Mouse (Mus musculus) hindbrain, postnatal 0 days (tissue): ENCODE results near the gene Htra3. TPM values are rescaled to one million over a fixed set of nuclear protein-coding genes. Genes with fewer than 3 reads are reported as not detected.
A peak's percentile ranks its signal among the peaks of the same experiment; 100 is the strongest.

Experiments used
- ATAC-seq: fragments of 200-750 bp; cut with Nextera tagmentation; 2 replicates; pipeline ENCODE4 v1.8.0; 2017; ENCODE audit warnings: mild to moderate bottlenecking, moderate TSS enrichment, moderate library complexity
- DNase-seq: peaks from one replicate; pipeline ENCODE4 v3.0.0-alpha.2; 2015; ENCODE audit warnings: low spot score
- H3K27ac ChIP-seq: fragments of 300-500 bp; sonication (generic); 2 replicates; pipeline ENCODE4 v1.5.1; 2014; ENCODE audit warnings: mild to moderate bottlenecking
- H3K27me3 ChIP-seq: fragments of 300-500 bp; sonication (generic); 2 replicates; pipeline ENCODE4 v1.6.1; 2014; ENCODE audit warnings: low read length, mixed read lengths; ENCODE audit not compliant: insufficient read depth
- H3K36me3 ChIP-seq: fragments of 300-500 bp; sonication (generic); 2 replicates; pipeline ENCODE4 v1.6.1; 2014; ENCODE audit warnings: low read length, mixed read lengths; ENCODE audit not compliant: insufficient read depth
- H3K4me1 ChIP-seq: fragments of 300-500 bp; sonication (generic); 2 replicates; pipeline ENCODE4 v1.6.1; 2014; ENCODE audit warnings: antibody characterized with exemption, low read length, mixed read lengths; ENCODE audit not compliant: insufficient read depth
- H3K4me2 ChIP-seq: fragments of 300-500 bp; sonication (generic); 2 replicates; pipeline ENCODE4 v1.6.1; 2014; ENCODE audit warnings: low read depth, mild to moderate bottlenecking, low read length, moderate library complexity, mixed read lengths
- H3K4me3 ChIP-seq: fragments of 300-500 bp; sonication (generic); 2 replicates; pipeline ENCODE4 v1.5.1; 2014; ENCODE audit warnings: low read length
- H3K9ac ChIP-seq: fragments of 300-500 bp; sonication (generic); replicated peaks from 2 replicates; pipeline ENCODE4 v1.6.1; 2014; ENCODE audit warnings: mild to moderate bottlenecking, low read length, moderate library complexity, mixed read lengths
- H3K9me3 ChIP-seq: fragments of 300-500 bp; sonication (generic); 2 replicates; pipeline ENCODE4 v1.6.1; 2016; ENCODE audit warnings: low read length, mixed read lengths
- CTCF ChIP-seq: IDR thresholded peaks from 2 replicates; pipeline ENCODE4 v1.5.1; 2016; ENCODE audit warnings: antibody characterized with exemption, control low read depth, low read depth
- WGBS: fragments of 180-500 bp; shearing (Covaris S2); extraction: QIAGEN DNeasy Blood & Tissue Kit; methylation state at CpG from one replicate; pipeline ENCODE4 v1.1.7; 2014; 5-methylcytosine and 5-hydroxymethylcytosine counted together
- polyA plus RNA-seq: library from polyadenylated mRNA; unstranded; fragments of >200 nt; fragmentation: Nextera tagmentation; extraction: Ambion mirVana; gene quantifications from 2 replicates; pipeline ENCODE4 v1.2.1, GENCODE M21; 2015
- total RNA-seq: library from RNA; depleted of rRNA; stranded (reverse); fragments of >200 nt; gene quantifications from 2 replicates; pipeline ENCODE4 v1.2.3, GENCODE M21; 2014

Htra3 gene
- total and polyA plus RNA-seq, 2 experiments from 2014 or later = 19.6 to 36.5 TPM

DNA sequence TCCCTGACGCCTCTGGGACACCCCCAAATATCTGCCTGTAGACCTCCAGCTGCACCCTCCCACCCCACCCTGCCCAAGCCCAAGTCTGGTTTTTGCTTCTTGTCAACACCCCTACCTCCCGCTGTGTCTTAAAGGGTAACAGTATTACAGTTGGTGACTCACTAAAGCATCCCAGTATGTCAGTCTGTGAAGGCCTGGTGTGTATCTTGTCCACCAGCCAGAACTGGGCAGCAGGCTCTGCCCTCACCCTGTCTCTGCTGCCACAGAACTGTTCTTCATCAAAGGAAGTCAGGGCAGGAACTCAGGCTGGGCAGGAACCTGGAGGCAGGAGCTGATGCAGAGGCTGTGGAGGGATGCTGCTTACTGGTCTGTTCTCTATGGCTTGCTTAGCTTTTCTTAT, 53.2 kb downstream of the Htra3 start:
- H3K4me3 ChIP-seq = no peak overlapping the region
- no peak for DNase-seq
- no peaks in the 10 kb centered on the region for H3K9me3 ChIP-seq
- 96% methylated on average over 2 of the region's 2 CpGs for WGBS
- H3K27ac ChIP-seq = no peak overlapping the region
- no peak overlapping the region for H3K9ac ChIP-seq
- H3K4me1 ChIP-seq = no peaks in the 10 kb centered on the region
- ATAC-seq = no peak
- no peak for TF ChIP-seq CTCF
- H3K27me3 ChIP-seq = no peaks in the 10 kb centered on the region
- no peak overlapping the region for H3K4me2 ChIP-seq
- H3K36me3 ChIP-seq = no peaks in the 10 kb centered on the region

DNA sequence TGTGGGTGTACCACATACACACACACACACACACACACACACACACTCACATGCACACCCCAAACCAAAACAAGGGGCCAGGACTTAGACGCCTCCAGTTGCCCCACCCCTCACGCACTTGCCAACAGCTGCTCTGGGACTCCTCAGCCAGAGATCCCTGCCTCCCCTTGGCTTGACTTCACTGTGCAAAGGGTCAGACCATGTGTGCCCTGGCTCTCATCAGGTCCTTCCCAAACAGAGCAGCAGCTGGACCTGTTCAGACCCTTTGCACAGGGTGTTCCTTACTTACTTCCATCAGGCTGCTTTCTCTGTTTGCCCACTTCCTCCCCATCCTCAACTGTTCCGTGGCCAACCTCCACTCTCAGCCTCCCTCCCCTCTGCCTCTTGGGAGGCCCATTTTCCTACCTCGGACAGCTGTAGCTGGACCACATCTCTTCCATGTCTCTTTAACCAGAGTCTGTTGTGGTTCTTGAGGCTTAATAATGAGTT, 54.8 kb downstream of the Htra3 start:
- DNase-seq (no peak), ATAC-seq (no peak)
- Histone ChIP-seq H3K36me3 (no peaks in the 10 kb centered on the region), H3K27ac (no peak overlapping the region), H3K9ac (no peak overlapping the region), H3K27me3 (no peaks in the 10 kb centered on the region), H3K9me3 (no peaks in the 10 kb centered on the region), H3K4me1 (no peaks in the 10 kb centered on the region), H3K4me3 (no peak overlapping the region), H3K4me2 (no peak overlapping the region)
- WGBS = 83% methylated on average over 4 of the region's 4 CpGs
- no peak for TF ChIP-seq CTCF

DNA sequence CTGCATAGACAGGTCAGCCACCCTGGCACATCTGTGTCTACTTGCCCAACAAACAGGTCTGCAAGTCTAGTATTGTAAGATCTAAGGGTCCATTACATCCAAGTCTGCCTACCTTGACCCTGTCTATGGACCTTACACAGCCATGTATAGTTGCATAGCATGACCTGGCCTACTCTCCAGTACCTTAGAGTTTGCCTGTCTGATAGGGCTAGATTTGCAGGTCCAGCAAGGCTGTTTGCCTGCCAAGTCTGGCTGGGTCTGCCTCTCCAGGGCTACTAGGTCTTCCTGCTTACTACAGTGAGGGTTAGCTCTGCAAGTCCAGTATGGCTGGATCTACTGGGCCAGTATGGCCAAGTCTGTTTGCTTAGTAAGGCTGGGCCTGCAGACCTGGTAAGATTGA, 55.8 kb downstream of the Htra3 start:
- Histone ChIP-seq H3K27ac (no peak overlapping the region), H3K27me3 (no peaks in the 10 kb centered on the region), H3K4me1 (no peaks in the 10 kb centered on the region), H3K36me3 (no peaks in the 10 kb centered on the region), H3K9me3 (no peaks in the 10 kb centered on the region), H3K4me2 (no peak overlapping the region), H3K4me3 (no peak overlapping the region), H3K9ac (no peak overlapping the region)
- DNase-seq = no peak
- no peak for ATAC-seq
- no peak for TF ChIP-seq CTCF

DNA sequence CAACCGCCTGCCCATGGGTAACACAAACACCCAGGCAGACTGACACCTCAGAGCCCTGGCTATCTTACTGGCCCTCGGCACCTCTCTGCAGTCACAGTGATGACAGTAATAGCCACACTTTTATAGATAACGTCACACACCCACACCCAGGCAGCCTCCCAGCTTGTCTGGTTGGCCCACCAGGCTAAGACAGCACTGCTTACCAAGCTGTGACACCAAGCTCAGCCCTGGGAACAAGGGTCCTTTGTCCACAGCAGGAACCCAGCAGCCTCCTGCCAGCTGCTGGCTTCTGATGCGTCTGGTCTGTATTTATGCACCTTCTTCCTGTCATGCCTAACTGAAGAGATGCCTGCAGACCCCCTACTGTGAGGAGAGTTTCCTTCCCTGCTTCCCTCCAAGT, 58.5 kb downstream of the Htra3 start:
- Histone ChIP-seq H3K27ac (no peak overlapping the region), H3K9me3 (no peaks in the 10 kb centered on the region), H3K4me3 (no peak overlapping the region), H3K4me1 (no peaks in the 10 kb centered on the region), H3K4me2 (no peak overlapping the region), H3K9ac (no peak overlapping the region), H3K36me3 (no peaks in the 10 kb centered on the region), H3K27me3 (no peaks in the 10 kb centered on the region)
- no peak for TF ChIP-seq CTCF
- DNase-seq = peak; percentile 22
- WGBS = 51% methylated on average over 4 of the region's 4 CpGs
- ATAC-seq = peak; percentile 35; the same call in 1 of the 2 replicates

DNA sequence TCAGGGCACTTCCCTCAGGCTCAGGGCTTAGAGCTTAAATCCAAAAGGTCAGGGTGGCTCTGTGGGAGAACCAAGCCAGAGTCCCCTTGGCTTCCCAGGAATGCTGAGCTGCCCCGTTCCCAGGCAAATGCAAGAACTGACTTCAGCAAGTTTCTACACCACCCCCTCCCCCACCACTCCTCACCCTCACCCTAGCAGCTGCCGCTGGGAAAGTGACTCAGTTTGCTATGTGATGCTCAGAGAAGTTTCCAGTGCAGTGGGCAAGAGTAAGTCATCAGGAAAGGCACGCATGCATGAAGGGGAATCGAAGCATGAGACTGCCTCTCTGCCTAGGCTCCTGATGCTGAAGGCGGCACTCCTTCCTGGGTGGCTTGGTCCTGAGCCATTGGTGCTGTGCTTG, 62.6 kb downstream of the Htra3 start:
- H3K9me3 ChIP-seq = no peaks in the 10 kb centered on the region
- H3K9ac ChIP-seq = no peak overlapping the region
- ATAC-seq (no peak), DNase-seq (peak; percentile 5)
- no peaks in the 10 kb centered on the region for H3K36me3 ChIP-seq
- no peak overlapping the region for H3K4me3 ChIP-seq
- no peaks in the 10 kb centered on the region for H3K27me3 ChIP-seq
- no peak for TF ChIP-seq CTCF
- WGBS = 29% methylated on average over 5 of the region's 5 CpGs
- H3K4me2 ChIP-seq = no peak overlapping the region
- no peaks in the 10 kb centered on the region for H3K4me1 ChIP-seq
- H3K27ac ChIP-seq = peak overlapping the region; percentile 3; the same call in 1 of the 2 replicates

DNA sequence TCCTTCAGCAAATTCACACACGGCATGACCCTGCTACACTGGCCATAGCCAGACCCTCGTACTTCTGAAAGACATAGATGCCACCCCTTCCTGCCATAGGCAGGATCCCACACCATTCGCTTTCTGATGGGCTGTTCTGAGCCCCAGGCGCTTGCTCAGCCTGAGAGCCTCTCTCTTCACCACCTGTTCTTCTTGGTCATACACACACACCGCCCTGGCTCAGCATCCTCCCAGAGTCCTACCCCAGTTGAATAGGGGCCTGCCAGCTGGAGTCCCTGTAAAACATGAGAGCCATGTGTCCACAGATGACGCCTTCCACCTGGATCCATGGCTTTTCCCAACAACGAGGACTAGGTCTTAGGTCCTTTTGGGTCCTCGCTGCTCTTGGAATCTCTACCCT, 66.9 kb downstream of the Htra3 start:
- no peak for TF ChIP-seq CTCF
- WGBS = 84% methylated on average over 8 of the region's 8 CpGs
- ATAC-seq = no peak

DNA sequence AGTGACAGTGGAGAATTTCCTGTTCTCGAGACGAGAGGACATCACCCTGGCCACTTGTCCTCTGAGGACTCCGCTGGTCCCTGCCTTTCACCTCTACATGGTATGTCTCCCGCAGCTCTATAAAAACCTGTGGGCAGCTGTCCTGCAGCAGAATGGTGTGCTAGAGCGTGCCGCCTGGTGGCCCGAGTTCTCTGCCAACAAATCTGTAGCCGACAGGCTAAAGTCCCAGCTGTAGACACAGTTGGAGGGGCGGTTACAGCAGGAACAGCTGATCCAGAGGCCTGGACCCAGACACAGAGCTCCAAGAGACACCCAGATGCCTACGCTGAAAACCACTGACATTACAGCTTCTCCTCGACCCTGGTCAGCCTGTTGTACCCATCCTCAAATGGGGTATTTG, 67.7 kb downstream of the Htra3 start:
- Histone ChIP-seq H3K9me3 (no peaks in the 10 kb centered on the region), H3K4me2 (no peak overlapping the region), H3K36me3 (no peaks in the 10 kb centered on the region), H3K9ac (no peak overlapping the region), H3K27me3 (no peaks in the 10 kb centered on the region), H3K27ac (no peak overlapping the region), H3K4me1 (peaks cover 10% of the 10 kb centered on the region; the same call in 1 of the 2 replicates), H3K4me3 (no peak overlapping the region)
- TF ChIP-seq CTCF = peak; percentile 31; the same call in 1 of the 2 replicates
- 66% methylated on average over 11 of the region's 11 CpGs for WGBS
- peak; percentile 57 for DNase-seq
- peak; percentile 36; the same call in 1 of the 2 replicates for ATAC-seq

More for the DNA sequence above, 66.9 kb downstream of the Htra3 start:
- H3K4me3 ChIP-seq = no peak overlapping the region
- DNase-seq = no peak
- peaks cover 10% of the 10 kb centered on the region; the same call in 1 of the 2 replicates for H3K4me1 ChIP-seq
- no peaks in the 10 kb centered on the region for H3K36me3 ChIP-seq
- no peaks in the 10 kb centered on the region for H3K27me3 ChIP-seq
- H3K9me3 ChIP-seq = no peaks in the 10 kb centered on the region
- no peak overlapping the region for H3K9ac ChIP-seq
- H3K4me2 ChIP-seq = no peak overlapping the region
- H3K27ac ChIP-seq = no peak overlapping the region
